Mouse (Mus musculus) heart, adult 2 months (tissue): ENCODE measurements around the gene Kdsr.

Experiments used
- CTCF ChIP-seq: fragments of 200-600 bp; IDR thresholded peaks from 2 replicates; pipeline ENCODE4 v1.8.1; 2022; ENCODE audit warnings: antibody characterized with exemption, mild to moderate bottlenecking, moderate library complexity
- EP300 ChIP-seq: fragments of 200-500 bp; IDR thresholded peaks from 2 replicates; pipeline ENCODE4 v1.6.1; 2011; ENCODE audit warnings: low read depth, low read length, control low read depth; ENCODE audit not compliant: insufficient read depth
- POLR2A ChIP-seq: fragments of 200-500 bp; IDR thresholded peaks from 2 replicates; pipeline ENCODE4 v1.6.1; 2011; ENCODE audit warnings: mild to moderate bottlenecking, low read depth, low read length, control low read depth; ENCODE audit not compliant: insufficient read depth

GRCm38 (mm10) chr1:106712330-106712729 lies 47.2 kb downstream of the Kdsr start:
- TF ChIP-seq CTCF (peak; percentile 81), POLR2A (no peak), EP300 (no peak)
